Mouse (Mus musculus) C2C12 (cell line): ENCODE measurements around the gene Tff1.

Experiments
- CEBPB ChIP-seq: IDR thresholded peaks from one replicate; pipeline ENCODE4 v1.6.1; 2011; ENCODE audit warnings: low read depth, mild to moderate bottlenecking, control low read depth, moderate library complexity
- CTCF ChIP-seq: IDR thresholded peaks from one replicate; pipeline ENCODE4 v1.5.1; 2011; ENCODE audit not compliant: control insufficient read depth, insufficient read depth, insufficient read length
- FOSL1 ChIP-seq: IDR thresholded peaks from one replicate; pipeline ENCODE4 v1.8.0; 2011; ENCODE audit warnings: mild to moderate bottlenecking, low read length; ENCODE audit not compliant: poor library complexity, insufficient read depth, severe bottlenecking

DNA sequence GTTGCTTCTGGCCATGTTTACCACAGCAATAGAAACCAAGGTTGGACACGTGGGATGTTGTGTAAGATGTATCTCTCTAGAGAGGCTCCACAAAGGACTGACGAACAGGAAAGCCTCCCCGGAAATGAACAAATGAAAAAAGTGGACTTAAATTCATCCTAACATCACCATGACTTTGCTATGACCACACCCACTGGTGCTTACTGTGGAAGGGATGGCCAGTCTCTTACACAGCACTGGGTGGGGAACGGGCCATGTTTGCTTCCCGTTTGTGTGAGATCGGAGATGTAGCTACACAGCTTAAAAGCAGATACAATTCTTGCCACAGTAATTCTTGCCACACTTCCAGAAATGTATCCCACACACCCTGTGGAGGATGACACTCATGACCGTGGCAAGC lies 31.2 kb upstream of the Tff1 start:
- no peak for TF ChIP-seq CTCF
- TF ChIP-seq CEBPB: no peak
- TF ChIP-seq FOSL1: no peak
